Mouse (Mus musculus): ENCODE results near the gene Drc3. TPM values are rescaled to one million over a fixed set of nuclear protein-coding genes. Genes with fewer than 3 reads are reported as not detected.
A peak's percentile ranks its signal among the peaks of the same experiment; 100 is the strongest.

Gene Drc3
- polyA plus RNA-seq, 1 experiment from 2014 or later = 11.2 TPM

DNA sequence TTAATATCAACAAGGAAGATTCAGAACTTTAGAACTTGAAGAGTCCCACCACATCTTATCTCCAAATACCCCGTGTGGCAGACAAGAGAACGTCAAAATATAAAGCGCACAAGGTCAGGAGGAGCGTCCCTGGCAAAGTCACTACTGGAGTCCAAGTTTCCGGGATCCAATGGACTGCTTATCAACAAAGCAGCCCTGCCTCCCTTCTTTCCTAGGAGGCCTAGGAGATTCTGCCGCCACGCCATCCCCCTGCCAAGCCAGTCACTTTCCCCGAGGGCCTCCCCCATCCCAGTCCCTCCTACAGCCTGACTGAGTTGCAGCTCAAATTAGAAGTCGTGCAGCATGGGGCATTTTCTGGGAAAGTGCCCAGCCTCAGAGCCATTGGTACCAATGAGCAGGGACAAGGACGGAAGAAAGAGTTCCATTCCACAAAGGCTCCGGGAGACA, 1.2 kb upstream of the Drc3 start:
- peak overlapping the region; percentile 20 for H3K27ac ChIP-seq (ENCODE audit: low read length)
- H3K27me3 ChIP-seq (ENCODE audit: control insufficient read depth, insufficient read depth, low read depth, low read length) = no peaks in the 10 kb centered on the region
- 11% methylated on average over 11 of the region's 11 CpGs for WGBS
- ATAC-seq (ENCODE audit: low read depth) = no peak
- H3K9ac ChIP-seq (ENCODE audit: low read length) = peak overlapping the region; percentile 70
- peak overlapping the region; percentile 73 for H3K4me2 ChIP-seq (ENCODE audit: low read depth, low read length)
- H3K4me3 ChIP-seq (ENCODE audit: low read length) = peak overlapping the region; percentile 62
- no peaks in the 10 kb centered on the region for H3K36me3 ChIP-seq (ENCODE audit: control insufficient read depth, insufficient read depth, low read length)
- peaks cover 20% of the 10 kb centered on the region for H3K4me1 ChIP-seq (replicated peaks; ENCODE audit: control insufficient read depth, insufficient read depth, low read length)
- H3K9me3 ChIP-seq (ENCODE audit: control insufficient read depth, low read length) = no peaks in the 10 kb centered on the region

DNA sequence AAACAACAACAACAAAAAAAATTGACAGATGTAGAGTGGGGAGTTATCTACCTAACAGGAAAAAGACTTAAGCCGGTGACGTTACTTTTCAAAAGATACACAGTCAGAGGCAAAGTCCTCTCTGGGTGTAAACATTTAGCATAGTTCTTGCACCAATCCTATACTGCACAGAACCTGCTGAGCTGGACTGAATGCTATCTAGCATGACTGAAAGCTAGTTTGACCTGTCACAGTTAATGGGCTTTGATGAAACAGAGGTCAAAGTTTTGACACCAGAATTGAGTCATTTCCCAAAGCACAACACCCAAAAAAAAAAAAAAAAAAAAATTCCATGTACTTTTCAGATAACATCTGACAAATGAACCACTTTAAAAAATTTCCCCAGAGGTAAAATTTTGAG, 2.8 kb downstream of the Drc3 start:
- Histone ChIP-seq H3K4me1 (replicated peaks; ENCODE audit: control insufficient read depth, insufficient read depth, low read length) (peaks cover 13% of the 10 kb centered on the region), H3K27ac (ENCODE audit: low read length) (no peak overlapping the region), H3K4me2 (ENCODE audit: low read depth, low read length) (no peak overlapping the region), H3K4me3 (ENCODE audit: low read length) (no peak overlapping the region), H3K9ac (ENCODE audit: low read length) (no peak overlapping the region), H3K9me3 (ENCODE audit: control insufficient read depth, low read length) (no peaks in the 10 kb centered on the region), H3K27me3 (ENCODE audit: control insufficient read depth, insufficient read depth, low read depth, low read length) (no peaks in the 10 kb centered on the region), H3K36me3 (ENCODE audit: control insufficient read depth, insufficient read depth, low read length) (no peaks in the 10 kb centered on the region)
- 79% methylated on average over 2 of the region's 2 CpGs for WGBS
- ATAC-seq (ENCODE audit: low read depth) = no peak

DNA sequence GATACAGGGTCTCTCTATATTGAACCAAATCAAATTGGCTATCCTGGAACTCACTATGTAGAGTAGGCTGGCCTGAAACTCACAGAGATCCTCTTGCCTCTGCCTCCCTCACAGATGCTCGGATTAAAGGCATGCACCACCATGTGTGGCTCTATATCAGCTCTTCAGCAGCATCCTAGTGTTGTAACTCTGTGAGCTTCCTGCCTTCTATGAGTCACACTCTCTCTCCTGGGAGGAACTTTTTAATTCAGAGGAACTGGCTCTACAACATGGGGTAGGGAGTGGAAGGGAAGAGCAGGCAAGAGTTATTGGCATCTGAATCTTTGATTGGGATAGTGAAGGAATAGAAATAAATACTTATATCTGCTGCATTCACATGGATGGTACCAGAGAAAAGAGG, 4.0 kb downstream of the Drc3 start:
- no peak overlapping the region for H3K27ac ChIP-seq (ENCODE audit: low read length)
- no peaks in the 10 kb centered on the region for H3K27me3 ChIP-seq (ENCODE audit: control insufficient read depth, insufficient read depth, low read depth, low read length)
- WGBS = 13% methylated on average over 1 of the region's 1 CpGs
- H3K4me3 ChIP-seq (ENCODE audit: low read length) = no peak overlapping the region
- no peak overlapping the region for H3K4me2 ChIP-seq (ENCODE audit: low read depth, low read length)
- H3K36me3 ChIP-seq (ENCODE audit: control insufficient read depth, insufficient read depth, low read length) = no peaks in the 10 kb centered on the region
- no peak for ATAC-seq (ENCODE audit: low read depth)
- H3K9ac ChIP-seq (ENCODE audit: low read length) = no peak overlapping the region
- H3K4me1 ChIP-seq (replicated peaks; ENCODE audit: control insufficient read depth, insufficient read depth, low read length) = peaks cover 3% of the 10 kb centered on the region
- no peaks in the 10 kb centered on the region for H3K9me3 ChIP-seq (ENCODE audit: control insufficient read depth, low read length)

DNA sequence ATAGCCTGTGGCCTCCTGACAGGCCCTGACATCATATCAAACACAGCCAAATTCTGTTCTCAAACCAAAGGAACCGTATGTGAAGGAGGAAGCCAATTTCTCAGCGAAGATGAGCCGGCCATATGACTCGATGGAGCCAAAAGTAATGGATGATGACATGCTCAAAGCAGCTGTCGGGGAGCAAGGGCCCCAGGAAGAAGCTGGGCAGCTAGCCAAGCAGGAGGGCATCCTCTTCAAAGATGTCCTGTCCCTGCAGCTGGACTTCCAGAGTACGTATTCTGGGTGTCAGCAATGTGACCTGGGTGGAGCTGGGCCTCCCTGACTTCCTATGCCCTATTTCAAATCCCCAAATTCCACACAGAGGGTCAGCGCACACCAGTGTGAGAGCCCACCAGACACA, 5.4 kb downstream of the Drc3 start:
- H3K4me3 ChIP-seq (ENCODE audit: low read length) = no peak overlapping the region
- WGBS = 42% methylated on average over 7 of the region's 7 CpGs
- H3K27ac ChIP-seq (ENCODE audit: low read length) = no peak overlapping the region
- no peak overlapping the region for H3K9ac ChIP-seq (ENCODE audit: low read length)
- H3K27me3 ChIP-seq (ENCODE audit: control insufficient read depth, insufficient read depth, low read depth, low read length) = no peaks in the 10 kb centered on the region
- ATAC-seq (ENCODE audit: low read depth) = no peak
- H3K9me3 ChIP-seq (ENCODE audit: control insufficient read depth, low read length) = no peaks in the 10 kb centered on the region
- H3K36me3 ChIP-seq (ENCODE audit: control insufficient read depth, insufficient read depth, low read length) = no peaks in the 10 kb centered on the region
- H3K4me1 ChIP-seq (replicated peaks; ENCODE audit: control insufficient read depth, insufficient read depth, low read length) = peaks cover under 1% of the 10 kb centered on the region; the same call in 1 of the 2 replicates
- no peak overlapping the region for H3K4me2 ChIP-seq (ENCODE audit: low read depth, low read length)

DNA sequence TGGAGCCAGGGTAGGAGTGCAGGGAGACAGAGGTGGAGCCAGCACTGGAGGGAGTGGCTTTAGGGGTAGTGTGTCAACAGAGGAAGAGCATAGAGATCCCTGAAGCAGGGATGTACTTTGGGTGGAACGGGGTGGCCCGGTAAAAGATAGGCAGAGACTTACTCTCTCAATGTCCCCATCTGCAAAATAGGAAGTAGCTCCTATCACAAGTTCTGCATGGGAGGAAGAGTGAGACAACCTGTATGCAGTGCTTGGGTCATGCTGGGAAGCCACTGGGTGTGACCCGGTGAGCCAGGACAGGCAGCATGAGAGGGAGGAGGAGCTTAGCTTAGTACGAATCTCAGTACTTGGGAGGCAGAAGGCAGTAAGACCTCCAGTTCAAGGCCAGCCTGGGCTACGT, 6.0 kb downstream of the Drc3 start:
- no peak for ATAC-seq (ENCODE audit: low read depth)
- Histone ChIP-seq H3K4me1 (replicated peaks; ENCODE audit: control insufficient read depth, insufficient read depth, low read length) (no peaks in the 10 kb centered on the region), H3K4me2 (ENCODE audit: low read depth, low read length) (no peak overlapping the region), H3K27ac (ENCODE audit: low read length) (no peak overlapping the region), H3K9me3 (ENCODE audit: control insufficient read depth, low read length) (no peaks in the 10 kb centered on the region), H3K9ac (ENCODE audit: low read length) (no peak overlapping the region), H3K36me3 (ENCODE audit: control insufficient read depth, insufficient read depth, low read length) (no peaks in the 10 kb centered on the region), H3K27me3 (ENCODE audit: control insufficient read depth, insufficient read depth, low read depth, low read length) (no peaks in the 10 kb centered on the region), H3K4me3 (ENCODE audit: low read length) (no peak overlapping the region)
- 61% methylated on average over 5 of the region's 5 CpGs for WGBS

DNA sequence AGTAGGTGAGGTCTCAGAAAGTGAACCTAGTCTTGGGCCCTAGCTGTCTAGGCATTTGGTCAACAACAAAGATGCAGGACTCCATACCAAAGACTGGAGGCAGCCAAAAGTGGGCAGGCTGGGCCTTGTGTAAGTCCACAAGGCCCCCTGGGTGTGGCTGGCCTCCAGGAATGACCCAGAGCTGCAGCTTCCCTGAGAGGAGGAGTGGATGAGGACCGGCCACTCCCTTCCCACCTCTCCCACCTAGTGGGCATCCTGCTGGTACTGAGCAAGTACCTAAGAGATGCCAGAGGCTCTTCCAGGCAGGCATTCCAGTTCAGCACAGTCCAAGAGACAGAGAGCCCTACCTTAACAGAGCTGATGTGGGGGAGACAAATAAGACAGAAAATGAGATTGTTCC, 6.8 kb downstream of the Drc3 start:
- WGBS = 67% methylated on average over 1 of the region's 1 CpGs
- no peak for ATAC-seq (ENCODE audit: low read depth)

DNA sequence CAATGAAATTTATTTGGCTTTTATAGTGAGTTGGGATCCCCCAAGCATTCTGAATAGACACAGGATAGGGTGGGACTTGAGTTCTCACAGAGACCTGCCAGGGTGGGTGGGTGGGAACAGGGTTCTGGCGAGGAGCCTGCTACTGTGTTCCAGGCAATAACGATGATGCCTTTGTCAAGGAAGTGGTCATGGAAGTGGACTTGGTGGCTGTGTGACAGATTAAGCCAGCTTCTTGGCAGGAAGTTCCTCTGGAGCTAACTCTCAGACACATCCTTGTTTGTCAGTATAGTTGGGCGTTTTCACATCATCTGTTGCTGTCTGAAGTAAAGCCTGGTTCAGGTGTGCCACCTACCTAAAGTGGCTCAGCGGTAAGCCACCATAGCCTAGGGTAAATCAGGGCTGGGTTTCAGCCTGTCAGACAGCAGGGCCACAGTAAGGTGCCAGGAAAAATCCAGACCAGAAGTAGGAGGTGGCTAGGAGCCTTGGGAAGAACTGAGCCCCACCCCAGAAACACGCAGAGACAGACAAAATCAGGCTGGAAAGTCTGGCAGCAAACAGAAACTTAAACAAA, 7.6 kb downstream of the Drc3 start:
- no peaks in the 10 kb centered on the region for H3K36me3 ChIP-seq (ENCODE audit: control insufficient read depth, insufficient read depth, low read length)
- H3K4me2 ChIP-seq (ENCODE audit: low read depth, low read length) = no peak overlapping the region
- no peaks in the 10 kb centered on the region for H3K4me1 ChIP-seq (replicated peaks; ENCODE audit: control insufficient read depth, insufficient read depth, low read length)
- no peak overlapping the region for H3K9ac ChIP-seq (ENCODE audit: low read length)
- no peak overlapping the region for H3K27ac ChIP-seq (ENCODE audit: low read length)
- H3K9me3 ChIP-seq (ENCODE audit: control insufficient read depth, low read length) = no peaks in the 10 kb centered on the region
- WGBS = 61% methylated on average over 5 of the region's 5 CpGs
- no peaks in the 10 kb centered on the region for H3K27me3 ChIP-seq (ENCODE audit: control insufficient read depth, insufficient read depth, low read depth, low read length)
- ATAC-seq (ENCODE audit: low read depth) = peak; percentile 51; the same call in 1 of the 2 replicates
- H3K4me3 ChIP-seq (ENCODE audit: low read length) = no peak overlapping the region

More for the DNA sequence above, 6.8 kb downstream of the Drc3 start:
- H3K27ac ChIP-seq (ENCODE audit: low read length) = no peak overlapping the region
- H3K4me1 ChIP-seq (replicated peaks; ENCODE audit: control insufficient read depth, insufficient read depth, low read length) = no peaks in the 10 kb centered on the region
- no peak overlapping the region for H3K4me2 ChIP-seq (ENCODE audit: low read depth, low read length)
- H3K36me3 ChIP-seq (ENCODE audit: control insufficient read depth, insufficient read depth, low read length) = no peaks in the 10 kb centered on the region
- no peak overlapping the region for H3K9ac ChIP-seq (ENCODE audit: low read length)
- no peak overlapping the region for H3K4me3 ChIP-seq (ENCODE audit: low read length)
- no peaks in the 10 kb centered on the region for H3K27me3 ChIP-seq (ENCODE audit: control insufficient read depth, insufficient read depth, low read depth, low read length)
- no peaks in the 10 kb centered on the region for H3K9me3 ChIP-seq (ENCODE audit: control insufficient read depth, low read length)

DNA sequence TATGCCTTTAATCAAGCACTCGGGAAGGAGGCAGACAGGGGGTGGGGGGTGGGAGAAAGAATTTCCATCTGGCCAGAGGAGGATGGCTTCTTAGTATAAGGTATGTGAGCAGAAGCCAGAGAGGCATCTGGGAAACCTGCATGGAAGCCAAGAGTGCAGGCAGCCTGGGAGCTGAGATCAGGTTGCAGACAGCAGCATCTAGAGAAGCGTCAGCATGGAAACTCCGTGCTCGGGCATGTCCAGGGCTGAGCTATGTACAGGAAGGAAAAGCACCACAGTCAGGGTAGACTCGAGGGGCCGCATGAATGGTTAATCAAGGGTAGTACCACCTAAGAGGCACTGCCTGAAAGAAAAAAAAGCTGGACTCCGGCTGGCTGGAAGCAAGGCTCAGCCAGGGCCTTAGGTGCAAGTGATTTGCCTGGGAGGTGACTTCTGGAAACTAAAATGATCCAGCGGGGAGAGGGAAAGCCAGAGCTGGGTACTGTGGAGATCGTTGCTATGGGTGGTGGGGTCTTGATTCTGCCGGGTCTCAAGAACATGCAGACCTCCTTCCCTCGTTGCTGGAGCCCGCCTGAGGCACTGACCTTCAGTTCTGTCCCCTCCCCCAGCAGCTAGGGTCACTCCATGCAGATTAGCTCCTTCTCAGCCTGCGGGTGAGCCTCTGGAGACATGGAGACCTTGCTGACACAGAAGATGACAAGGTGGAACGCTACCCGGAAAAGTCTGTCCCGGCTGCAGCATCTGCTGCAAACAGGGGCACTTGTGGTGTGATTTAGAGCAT, 13.3 kb downstream of the Drc3 start:
- no peak overlapping the region for H3K27ac ChIP-seq (ENCODE audit: low read length)
- H3K4me3 ChIP-seq (ENCODE audit: low read length) = no peak overlapping the region
- H3K36me3 ChIP-seq (ENCODE audit: control insufficient read depth, insufficient read depth, low read length) = no peaks in the 10 kb centered on the region
- no peak overlapping the region for H3K9ac ChIP-seq (ENCODE audit: low read length)
- ATAC-seq (ENCODE audit: low read depth) = no peak
- 21% methylated on average over 16 of the region's 16 CpGs for WGBS
- H3K4me1 ChIP-seq (replicated peaks; ENCODE audit: control insufficient read depth, insufficient read depth, low read length) = peaks cover 4% of the 10 kb centered on the region; the same call in 1 of the 2 replicates
- no peaks in the 10 kb centered on the region for H3K27me3 ChIP-seq (ENCODE audit: control insufficient read depth, insufficient read depth, low read depth, low read length)
- no peaks in the 10 kb centered on the region for H3K9me3 ChIP-seq (ENCODE audit: control insufficient read depth, low read length)
- H3K4me2 ChIP-seq (ENCODE audit: low read depth, low read length) = no peak overlapping the region

DNA sequence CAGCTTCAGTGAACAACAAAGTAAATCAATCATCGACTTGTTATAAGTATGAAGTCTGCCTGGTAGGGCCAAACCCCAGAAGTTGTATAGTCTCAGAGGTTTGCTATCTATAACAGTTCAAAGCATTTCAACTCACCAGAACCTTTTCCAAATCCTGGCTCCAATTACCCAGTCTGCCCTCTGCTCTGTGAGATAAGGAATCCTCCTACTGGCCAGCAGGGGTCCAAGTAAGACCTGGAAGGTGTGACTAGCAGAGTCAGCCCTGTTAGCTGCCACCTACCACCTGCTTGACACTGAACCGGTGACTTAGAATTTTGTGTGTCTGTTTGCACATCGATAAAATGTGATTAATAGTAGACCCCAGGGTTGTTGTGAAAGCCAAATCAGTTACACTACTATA, 14.1 kb downstream of the Drc3 start:
- H3K36me3 ChIP-seq (ENCODE audit: control insufficient read depth, insufficient read depth, low read length) = no peaks in the 10 kb centered on the region
- ATAC-seq (ENCODE audit: low read depth) = no peak
- no peak overlapping the region for H3K4me3 ChIP-seq (ENCODE audit: low read length)
- H3K27me3 ChIP-seq (ENCODE audit: control insufficient read depth, insufficient read depth, low read depth, low read length) = no peaks in the 10 kb centered on the region
- H3K4me1 ChIP-seq (replicated peaks; ENCODE audit: control insufficient read depth, insufficient read depth, low read length) = peaks cover 4% of the 10 kb centered on the region; the same call in 1 of the 2 replicates
- no peaks in the 10 kb centered on the region for H3K9me3 ChIP-seq (ENCODE audit: control insufficient read depth, low read length)
- no peak overlapping the region for H3K27ac ChIP-seq (ENCODE audit: low read length)
- WGBS = 46% methylated on average over 3 of the region's 3 CpGs
- no peak overlapping the region for H3K9ac ChIP-seq (ENCODE audit: low read length)
- H3K4me2 ChIP-seq (ENCODE audit: low read depth, low read length) = no peak overlapping the region
